Mouse (Mus musculus) frontal cortex, postnatal 25 days (tissue): ENCODE measurements at regions not wholly inside any gene's neighbourhood (a gene's known extent, or its start where the extent isn't known, plus 50 kb on each side); places are given as distances from the start of the nearest gene placed in this dataset.

Source experiments
- DNase-seq, 2 experiments: peaks; one replicate each; pipeline ENCODE4 v3.0.0; 2022; ENCODE audit warnings: low spot score in 2 of 2

DNA sequence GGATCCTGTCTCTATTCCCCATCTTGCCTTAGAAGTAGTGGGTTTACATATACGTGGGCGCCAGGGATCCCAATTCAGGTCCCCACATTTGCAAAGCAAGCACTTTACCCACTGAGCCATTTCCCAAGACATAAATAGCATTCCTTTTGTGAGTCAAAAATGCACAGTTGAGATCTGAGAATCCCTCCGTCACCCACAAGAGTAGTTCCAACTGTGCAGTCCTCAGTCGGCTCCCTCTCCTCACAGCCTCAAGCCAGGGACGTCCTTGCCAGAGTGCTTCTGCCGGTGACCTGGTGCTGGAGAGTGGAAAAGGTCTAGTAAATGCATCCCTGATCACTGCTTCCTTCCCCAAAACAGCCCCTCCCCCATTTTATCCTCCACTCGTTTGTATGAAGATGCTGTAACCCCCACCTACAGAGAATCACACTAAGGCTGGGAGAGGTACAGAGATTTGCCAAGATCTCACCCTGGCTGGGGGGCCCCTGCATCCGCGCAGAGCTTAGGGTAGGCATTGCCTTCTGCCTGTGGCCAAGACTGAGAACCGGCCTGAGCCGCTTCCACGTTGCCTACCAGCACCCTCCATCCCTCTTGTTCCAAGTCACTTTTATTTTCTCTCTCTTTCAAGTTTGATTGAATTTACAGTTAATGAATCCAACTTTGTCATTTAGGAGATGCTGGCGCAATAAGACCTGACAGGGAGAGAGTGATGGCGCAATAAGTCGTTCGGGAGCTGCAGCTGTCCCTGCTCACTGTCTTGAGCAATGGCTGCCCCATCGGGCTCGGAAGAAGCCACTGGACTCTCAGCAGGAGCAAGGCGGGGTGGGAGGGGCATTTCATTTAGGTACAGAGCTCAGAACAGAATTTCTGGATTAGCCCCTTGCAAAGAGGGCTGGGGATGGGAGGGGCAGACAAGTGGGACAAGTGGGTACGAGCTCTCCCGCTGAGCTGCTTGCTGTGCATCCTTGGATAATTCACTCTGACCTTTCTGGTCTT, 74.5 kb upstream of the Zfp618 start:
- DNase-seq: no peak

DNA sequence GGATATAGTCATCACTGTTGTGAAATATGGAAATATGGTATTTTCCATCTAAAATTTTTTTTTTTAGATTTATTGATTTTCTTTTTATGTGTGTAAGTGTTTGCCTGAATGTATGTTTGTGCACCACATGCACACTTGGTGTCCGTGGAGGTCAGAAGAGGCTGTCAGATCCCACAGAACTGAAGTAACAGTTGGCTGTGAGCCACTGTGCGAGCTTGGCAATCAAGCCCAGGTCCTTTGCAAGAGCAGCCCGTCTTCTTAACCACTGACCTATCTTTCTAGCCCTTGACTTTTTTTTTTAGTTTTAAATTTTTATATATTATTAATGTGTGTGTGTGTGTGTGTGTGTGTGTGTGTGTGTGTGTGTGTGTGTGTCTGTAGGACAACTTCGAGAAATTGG, 52.5 kb upstream of the Zfp618 start:
- no peak for DNase-seq
